Mouse (Mus musculus) brain, embryonic 18.5 days (tissue): ENCODE data around the gene Stum.

Experiments used
- DNase-seq: peaks from one replicate; pipeline ENCODE4 v3.0.0-alpha.2; 2012; ENCODE audit warnings: low read depth, low spot score

The Stum gene

DNA sequence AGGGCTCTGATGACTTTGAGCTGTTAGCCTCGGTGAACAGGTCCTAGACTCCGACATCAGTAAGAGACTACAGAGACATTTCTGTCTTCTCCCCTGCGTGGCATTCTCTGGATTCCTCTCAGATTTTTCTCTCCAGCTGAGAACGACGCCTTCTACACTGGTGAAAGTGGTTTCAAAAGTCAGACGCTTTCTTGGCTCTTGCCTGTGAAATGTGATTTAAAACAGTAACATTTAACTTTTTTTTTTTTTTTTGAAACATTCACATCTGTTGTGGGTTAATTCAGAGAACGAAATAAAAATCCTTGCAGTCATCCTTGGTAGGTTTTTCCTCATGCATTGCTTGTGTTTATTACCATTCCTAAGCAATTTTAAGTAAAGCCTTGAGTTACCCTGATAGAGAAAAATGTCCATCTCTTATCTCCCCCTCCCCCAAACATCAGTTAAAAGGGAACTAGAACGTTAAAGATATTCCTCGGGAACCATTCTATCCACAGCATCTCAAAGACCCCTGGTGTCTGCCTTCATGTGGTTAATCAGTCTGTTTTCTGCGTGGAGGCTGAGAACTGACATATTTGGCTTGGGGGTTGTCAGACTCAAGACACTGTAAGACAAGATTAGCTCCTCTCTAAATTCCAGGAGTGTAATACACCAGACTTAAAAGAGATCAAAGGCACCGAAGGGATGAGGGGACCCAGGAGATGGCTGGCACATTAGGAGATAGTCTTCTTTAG, 95.4 kb downstream of the Stum start:
- no peak for DNase-seq

DNA sequence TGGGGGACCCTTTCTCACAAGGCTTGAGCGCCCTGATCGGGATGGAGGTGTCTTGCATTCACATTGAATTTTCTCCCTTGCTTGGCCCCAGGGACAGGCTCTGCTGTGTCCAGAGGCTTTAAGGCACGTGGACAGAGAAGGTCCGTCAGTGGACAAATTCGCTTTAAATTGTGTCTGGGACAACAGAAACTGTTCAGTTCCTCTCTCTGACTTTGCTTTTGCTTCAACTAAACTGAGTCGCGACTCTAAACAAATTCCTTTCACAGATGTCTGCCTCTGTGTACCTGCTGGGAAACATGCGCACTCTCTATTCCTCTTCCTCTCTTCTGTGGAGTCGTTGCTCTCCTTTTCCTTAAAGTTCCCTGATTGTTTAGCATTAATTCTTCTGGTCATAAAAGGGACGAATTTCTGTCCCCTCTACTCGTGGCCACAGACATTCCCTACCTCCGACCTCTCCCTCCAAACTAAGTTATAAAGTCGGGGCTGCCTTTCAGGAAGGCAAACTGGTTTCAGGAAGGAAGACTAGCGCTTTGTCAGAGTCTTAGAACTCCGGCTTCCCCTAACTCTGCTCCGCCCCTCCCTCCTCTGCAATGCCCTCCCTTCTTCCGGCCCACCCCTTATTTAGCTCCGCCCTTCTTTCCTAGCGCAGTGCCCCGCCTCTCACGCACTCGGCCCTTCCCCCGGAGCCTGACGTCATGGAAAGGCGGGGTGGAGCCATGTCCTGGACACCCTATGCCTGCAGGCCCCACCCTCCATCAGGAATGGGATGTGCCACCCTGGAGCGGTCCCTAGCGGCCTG, 96.2 kb downstream of the Stum start:
- DNase-seq: peak; percentile 93

DNA sequence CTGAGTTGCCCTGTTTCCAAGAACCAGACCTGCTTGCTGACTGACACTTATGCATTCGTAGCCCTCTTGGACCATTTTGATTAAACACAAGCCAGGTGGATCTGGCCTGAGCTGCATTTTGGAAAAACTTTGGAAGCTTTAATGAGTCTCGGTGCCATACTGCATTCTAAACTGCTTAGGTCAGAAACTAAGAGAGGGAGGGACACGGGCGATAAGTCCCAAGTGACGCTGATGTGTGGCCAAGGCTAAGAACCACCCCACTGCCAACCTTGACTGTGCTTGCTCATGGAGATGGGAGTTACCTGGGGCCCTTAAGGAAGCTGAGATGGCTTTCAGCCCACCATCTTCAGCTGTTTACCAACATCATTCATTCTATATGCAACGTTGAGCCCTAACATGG, 98.0 kb downstream of the Stum start:
- no peak for DNase-seq

DNA sequence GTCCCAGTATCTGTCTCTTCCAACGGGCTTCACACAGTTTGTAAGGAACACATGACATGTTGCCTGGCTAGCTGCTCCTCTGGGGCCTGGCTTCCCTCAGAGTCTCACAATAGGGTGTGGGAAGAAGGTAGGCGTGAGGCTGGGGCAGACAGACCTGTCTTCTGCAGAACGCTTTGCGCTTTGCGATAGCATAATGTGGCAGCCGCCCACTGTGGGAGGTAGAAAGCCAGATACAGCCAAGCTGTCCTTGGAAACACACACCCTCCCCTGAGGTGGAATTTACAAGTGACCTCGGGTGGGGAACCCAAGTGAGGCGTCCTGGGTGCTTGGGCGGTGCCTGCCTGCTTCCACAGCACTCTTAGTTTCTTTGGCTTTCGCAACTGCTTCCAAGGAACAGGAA, 98.8 kb downstream of the Stum start:
- no peak for DNase-seq

DNA sequence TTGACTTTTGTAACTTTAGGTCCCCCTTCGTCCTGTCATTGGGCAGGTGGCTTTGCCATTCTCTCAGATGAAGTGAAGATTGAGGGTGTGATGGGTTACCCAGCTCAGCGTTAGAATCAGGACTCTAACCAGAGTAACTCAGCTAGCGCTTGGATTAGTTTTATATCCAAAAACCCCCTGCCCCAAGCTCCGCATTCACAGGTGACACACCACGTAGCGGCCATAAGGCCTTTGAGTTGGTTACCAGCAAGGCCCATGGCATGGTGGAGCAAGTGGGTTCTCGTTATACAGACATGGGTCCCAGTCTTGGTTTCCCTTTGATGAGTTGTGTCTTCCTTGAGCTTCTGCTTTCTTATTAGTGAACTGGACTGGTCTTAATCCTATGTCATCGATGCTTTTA, 99.4 kb downstream of the Stum start:
- no peak for DNase-seq
